Mouse (Mus musculus): ENCODE measurements around the gene Txnrd3.

Txnrd3 gene

DNA sequence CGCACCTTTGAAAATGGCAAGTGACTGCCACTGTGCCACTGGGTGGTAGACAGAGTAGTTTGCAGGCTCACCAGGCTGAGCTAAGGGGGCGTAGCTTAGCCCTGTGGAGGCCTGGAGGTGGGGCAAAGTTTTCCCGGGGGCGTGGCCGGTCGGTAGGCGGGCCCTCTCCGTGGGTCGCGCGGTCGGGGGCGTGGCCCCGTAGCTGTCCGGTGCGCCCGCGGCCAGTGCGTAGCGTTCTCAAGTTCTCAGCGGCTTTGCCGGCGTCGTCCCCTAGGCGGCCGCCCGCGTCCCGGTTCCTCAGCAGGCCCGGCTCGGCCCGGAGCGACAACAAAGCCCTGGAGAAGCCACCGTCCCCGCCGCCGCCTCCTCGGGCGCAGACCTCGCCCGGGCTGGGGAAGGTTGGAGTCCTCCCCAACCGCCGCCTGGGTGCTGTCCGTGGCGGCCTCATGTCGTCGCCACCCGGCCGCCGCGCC lies at the start of gene Txnrd3:
Gene Txnrd3 (plus strand): TSS at position 191 of the 473 bp plus-strand sequence.
- DNase-seq: peak; percentile 93 to 95

DNA sequence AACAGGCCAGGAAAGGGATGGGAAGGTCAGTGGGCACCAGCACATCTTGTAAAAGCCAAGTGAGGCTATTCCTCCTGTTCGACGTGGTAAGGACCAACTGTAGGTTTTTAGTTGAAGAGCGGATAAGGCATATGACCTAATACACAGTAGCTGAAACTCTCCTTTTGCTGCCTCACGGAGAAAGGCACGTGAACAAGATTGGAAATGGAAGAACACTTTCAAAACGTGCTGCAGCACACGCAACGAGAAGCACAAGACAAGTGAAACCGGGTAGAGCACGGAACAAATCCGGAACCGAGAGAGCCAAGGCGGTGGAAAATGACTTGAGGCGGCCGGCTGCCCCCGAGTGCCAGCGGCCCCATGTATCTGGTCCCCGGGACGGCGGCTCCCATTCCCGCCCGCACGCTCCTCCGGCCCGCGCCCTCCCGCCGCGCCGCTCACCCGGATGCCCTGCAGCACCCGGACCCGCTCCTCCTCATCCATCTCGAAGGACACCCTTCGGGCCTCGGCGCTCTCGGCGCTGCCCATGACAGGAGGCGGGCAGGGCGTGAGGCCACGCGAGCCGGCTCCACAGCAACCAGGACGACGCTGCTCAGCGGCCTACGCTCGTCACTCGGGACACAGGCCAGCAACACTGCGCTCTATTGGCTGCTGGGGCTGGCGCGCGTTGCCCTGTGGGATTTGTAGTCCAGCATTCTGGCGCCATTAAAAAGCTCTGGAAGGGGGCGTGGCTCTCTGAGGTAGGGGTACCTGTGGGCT lies 48.6 kb upstream of the Txnrd3 start, which contains the start of gene Chchd6:
Gene Chchd6 (minus strand): TSS at position 635 of the 759 bp plus-strand sequence.
- peak; percentile 93 for DNase-seq

DNA sequence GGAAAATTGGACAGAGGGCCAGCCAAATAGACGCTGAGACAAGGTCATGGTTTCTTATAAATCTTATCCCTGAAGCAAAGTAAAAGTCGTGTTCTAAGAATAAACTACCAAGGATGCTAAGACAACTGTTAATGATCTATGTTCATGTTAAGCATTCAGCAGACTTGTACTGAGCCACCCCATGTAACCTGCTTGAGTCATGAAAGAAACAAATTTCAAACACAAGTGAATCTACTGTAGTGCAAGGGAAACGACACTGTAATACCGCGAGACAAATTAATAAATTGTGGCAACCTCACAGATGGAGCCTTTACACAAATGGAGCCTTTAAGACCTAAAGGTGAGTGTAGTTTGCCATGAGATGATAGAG lies 48.0 kb upstream of the Txnrd3 start:
- no peak for DNase-seq

DNA sequence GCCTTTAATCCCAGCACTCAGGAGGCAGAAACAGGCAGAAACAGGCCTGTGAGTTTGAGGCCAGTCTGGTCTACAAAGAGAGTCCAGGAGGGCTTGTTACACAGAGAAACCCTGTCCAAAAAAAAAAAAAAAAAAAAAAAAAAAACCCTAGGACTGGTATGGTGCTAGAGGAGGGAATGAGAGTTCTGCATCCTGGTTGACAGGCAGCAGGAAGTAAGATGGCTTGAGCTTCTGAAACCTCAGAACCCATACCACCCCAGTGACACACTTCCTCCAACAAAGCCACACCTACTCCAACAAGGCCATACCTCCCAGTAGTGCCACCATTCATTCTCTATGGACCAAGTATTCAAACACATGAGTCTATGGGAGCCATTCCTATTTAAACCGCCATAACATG lies 47.3 kb upstream of the Txnrd3 start:
- no peak for DNase-seq

DNA sequence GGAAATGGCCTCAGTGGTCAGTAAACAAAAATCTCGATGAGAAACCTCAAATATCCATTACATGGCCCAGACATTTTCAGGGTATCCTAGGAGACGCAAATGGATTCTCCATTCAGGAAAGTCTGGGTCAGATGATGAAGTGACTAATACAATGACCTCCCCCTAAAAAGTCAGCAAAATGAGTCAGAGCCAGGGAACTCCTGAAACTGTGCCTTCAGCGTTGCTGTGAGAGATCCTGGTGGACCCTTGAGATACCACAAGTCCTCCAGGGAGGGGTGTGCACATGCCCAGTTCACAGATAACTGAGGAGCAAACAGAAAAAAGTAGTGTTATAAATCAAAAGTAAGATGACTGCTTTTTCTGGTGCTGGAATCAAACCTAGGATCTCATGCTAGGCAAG lies 37.7 kb upstream of the Txnrd3 start:
- DNase-seq: no peak

DNA sequence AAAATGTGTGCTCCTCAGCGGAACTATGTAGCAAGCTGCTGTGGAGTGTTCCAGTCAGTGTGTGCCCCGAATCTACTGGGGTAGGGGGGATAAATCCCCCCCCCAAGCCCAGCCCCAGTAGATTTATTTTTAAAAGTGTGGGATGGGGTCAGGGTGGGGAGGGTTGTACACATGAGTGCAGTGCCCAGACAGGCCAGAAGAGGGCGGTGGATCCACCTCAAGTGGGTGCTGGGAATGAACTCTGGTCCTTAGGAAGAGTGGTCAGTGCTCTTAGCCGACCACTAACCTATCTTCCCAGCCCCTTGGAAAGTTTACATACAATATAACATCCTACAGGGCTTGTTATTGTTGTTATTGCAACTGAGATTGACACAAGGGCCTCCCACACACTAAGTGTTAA lies 35.8 kb upstream of the Txnrd3 start:
- peak; percentile 48 to 52 for DNase-seq

DNA sequence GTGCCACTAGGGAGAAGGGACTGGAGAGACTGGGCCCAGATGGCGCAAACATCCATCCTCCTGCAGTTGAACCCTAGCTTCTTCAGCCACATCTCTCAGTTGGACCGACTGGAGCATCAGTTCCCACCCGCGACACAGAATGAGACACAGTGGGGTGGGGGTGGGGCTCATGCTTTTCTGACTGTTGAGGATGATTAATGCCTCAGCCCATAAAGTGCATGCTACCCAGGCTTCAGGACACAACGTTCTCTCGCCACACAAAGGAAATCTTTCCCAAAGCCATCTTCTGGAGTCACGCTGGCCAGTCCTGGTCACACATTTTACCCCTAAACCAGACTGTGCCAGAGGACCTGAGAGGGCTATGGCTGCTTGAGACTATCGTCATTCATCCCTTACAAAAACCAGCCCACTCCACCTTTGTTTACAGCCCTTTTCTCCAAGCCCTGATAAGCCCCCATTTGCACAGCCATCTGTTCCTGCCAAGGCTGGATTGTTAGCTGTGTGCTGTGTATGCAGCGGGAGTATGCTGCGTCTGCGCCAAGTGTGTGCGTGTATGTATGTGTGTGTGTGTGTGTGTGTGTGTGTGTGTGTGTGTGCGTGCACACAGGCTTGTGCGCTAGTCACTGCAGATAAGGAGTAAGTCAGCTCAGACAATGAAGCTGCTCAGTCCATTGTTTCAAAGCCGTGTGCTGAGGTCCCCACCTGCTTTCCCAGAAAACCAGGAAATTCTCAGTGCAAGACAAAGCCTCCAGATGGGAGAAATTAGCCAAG lies 30.3 kb upstream of the Txnrd3 start:
- DNase-seq: no peak

DNA sequence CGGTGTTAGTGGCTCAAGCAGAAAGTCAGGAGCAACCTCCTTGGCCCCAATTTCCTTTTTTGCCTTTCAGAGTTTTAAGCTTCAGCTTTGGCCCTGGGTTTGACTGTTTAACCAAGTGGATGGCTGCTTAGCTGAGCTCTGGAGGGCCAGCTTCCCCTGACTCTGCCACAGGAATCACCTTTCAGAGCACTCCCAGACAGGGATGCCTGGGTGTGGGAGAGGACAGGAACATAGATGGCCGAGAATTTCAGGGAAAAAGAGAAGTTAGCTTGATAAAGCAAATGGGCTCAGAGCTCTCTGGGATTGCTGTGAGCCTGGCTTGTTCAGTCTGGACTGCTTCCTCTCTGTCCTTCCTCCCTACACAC lies 29.7 kb upstream of the Txnrd3 start:
- no peak for DNase-seq

DNA sequence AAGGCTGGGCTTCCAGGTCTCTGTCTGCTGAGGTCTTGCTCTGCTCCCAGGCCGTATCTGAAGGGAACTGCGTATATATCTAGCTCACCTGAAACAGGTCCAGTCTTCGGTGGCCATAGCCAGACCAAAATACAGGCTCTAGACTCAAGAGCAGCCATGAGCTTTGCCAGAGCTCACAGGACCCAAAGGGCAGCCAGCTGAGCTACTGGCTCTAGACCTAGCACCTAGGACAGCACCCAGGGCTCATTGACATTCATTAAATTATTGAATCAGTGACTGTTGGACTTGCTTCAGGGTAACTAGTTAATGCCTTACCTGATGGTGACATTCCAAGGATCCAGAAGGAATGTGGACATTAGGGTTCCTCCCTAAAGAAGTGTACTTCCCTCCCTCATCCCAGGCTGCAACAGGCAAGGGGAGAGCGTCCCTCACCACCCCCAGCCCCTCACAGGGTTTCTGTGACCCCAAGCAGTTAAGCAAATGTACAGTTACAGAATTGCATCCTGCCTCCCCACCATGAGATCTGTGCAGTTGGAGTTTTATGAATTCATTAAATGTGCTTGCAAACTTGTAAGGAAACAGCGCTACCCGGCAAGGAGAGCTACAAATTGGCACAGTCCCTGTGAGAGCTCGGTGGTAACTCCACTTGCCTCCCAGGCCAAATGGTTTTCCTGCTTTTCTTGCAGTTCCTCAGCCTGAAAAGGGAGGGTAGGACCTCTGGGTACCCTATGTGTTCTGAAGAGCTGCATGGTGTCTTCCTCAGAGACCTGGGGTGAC lies 29.0 kb upstream of the Txnrd3 start:
- no peak for DNase-seq

DNA sequence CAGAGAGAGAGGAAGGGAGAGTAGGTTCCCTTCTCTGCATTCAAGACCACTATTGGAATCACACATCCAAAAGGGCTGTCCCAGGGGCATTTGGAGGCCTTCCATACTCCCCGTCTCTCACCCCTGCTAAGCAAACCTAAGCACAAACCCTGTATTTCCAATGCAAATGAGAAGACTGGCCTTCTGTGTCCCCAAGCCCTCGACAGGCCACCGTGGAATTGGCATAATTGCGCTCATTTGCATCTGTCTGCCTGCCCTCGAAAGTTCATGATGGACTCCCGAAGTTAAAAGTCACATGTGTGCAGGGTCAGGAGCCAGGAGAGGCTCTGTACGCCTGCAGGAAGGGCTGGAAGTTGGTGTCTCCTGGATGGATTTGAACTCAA lies 28.4 kb upstream of the Txnrd3 start:
- no peak for DNase-seq

DNA sequence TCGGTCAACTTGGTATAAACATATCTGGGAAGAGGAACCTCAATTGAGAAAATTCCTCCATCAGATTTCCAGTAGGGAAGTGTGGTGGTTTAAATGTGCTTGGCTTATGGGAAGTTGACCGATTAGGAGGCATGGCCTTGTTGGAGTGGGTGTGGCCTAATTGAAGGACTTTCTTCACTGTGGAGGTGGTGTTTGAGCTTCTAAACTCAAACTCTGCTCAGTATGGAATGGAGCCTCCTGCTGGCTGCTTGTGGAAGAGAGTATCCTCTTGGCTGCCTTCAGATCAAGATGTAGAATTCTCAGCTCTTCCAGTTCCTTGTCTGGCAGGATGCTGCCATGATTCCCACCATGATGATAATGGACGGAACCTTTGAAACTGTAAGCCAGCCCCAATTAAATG lies 21.1 kb upstream of the Txnrd3 start:
- DNase-seq: no peak

DNA sequence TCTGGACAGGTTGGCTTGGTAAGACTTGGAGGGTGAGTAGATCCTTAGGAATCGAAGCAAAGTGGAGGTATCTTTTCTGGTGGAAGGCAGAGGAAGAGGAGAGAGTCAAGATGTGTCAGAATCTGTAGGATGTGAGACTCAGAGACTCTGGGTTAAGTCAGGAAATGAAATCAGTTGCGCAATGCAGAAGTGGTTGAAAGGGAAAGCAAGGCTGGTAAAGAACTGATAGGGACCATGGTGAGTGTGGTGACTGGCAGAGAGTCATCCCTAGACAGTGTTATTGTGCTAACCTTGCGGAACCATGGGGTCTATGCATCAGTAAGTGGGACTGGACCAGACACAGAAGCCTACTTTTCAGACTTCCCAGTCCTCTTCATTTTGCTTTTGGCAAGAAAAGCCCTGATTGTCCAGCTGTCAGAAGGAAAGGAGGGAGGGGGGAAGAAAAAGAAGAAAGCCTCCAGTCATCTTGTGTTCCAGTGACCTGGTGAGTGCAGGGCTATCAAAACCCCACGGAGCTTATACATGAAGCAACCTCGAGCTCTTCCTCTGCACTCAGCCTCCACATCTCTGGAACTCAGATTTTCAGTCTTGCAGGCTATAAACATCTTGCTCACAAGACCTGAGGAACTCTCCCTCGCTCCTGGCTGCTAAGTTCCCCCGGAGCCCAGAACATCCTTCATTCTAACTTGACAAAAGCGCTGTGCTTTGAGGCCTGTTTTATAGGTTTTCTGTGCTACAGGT lies 15.6 kb upstream of the Txnrd3 start:
- no peak for DNase-seq

DNA sequence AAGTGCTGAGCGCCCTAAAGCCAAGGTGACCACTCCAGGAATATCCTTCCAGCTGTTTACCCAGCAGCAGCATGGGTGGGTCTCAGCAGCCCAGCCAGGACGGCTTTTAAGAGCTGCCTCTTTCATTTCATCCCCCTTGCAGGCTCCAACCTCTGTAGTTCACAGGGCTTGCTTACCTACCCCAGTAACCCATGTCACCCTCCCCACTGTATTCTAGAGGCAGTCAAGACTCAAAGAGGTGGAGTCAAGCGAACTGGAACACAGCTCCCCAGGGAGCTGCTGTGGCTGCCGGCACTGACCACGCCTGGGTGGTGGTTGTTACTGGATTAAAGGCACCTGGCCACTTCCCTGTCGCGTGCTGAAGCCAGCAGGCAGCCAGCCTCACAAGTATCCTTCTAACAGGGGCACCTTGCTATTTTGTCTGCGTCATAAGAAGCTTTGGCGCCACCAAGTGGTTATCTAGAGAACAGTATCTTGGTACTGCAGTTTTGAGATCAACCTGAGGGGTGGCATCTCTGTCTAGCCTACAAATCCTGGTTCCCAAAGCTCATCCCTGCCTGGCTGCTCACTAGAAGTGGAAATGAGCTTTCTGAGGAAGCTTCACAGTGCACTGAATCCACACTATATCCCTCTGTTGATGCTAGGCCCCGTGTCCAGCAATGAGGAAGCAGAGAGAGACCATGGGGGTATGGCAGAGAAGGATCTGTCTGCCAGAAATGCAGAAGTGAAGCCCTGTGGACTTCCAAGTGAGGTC lies 11.8 kb upstream of the Txnrd3 start:
- peak; percentile 84 to 86 for DNase-seq

DNA sequence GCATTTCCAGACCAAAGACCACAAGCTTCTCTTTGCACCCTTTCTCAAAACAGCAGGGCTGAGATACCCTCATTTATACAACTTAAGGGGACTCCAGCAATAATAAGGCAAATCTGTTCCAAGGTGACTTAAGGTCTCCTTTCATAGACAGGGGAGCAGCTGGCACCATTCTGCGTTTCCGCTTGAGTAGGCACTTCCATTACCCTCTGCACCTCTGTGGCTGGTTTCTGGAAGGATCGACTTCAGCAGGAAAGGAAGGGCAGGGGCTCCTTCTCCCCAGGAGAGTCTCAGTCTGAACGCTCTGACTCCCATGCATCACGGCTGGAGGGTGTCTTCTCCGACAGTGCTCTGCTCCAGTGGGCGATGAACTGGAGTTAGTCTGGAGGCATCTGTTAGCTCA lies 10.7 kb upstream of the Txnrd3 start:
- no peak for DNase-seq

DNA sequence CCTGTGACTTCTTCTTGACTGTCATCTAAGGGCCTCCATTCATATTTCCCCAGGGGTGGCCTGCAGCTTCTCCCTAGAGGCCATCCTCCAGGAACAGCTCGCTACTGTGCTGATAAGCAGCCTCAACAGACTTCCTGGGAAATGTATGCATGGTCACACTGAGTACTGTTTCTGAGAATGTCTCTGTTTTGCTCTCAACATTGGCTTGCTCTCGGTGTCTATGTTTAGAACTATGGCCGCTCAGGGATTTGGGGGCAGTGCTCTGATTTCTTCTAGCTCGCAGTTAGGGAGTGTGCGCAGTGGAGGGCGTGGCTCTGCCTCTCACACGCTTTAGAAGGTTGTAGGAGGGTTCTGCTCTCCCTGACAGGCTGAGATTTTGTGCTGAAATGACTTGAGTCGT lies 9.4 kb upstream of the Txnrd3 start:
- no peak for DNase-seq

DNA sequence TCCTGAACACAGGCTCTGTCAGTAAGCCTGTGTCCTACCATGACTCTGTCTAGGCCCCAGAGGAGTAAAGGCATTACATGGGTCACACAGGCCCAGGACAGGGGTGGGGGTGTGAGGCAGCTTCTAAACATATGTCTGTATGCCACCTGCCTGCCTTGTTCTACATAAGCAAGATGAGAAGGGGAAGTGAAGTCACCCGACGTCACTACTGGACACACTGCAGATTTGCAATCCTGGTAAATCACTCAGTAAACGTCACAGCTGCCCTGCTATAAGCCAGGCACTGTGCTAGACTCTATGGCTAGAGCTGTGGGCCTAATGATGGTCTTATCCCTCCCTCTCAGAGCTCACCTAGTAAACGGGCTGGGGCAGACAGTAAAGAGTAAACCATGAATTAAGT lies 5.8 kb upstream of the Txnrd3 start:
- no peak for DNase-seq

DNA sequence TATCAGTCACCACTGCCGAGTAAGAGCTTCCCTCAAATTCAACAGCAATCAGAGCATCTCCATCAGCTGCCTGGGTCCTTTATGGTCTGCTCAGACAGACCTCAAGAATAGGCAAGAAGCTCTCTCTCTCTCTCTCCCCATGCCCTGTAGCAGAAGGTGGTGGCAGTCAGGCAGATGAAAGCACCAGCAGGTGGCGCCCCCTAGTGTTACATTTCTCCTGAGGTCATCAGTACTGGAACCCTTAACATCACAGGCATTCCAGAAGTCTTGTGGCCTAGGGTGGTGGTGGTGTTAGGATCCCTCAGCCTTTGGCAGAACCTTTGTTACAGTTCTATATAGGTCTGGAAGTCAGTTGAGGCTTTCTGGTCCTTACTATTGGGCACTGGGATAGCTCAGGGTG lies 4.8 kb upstream of the Txnrd3 start:
- peak; percentile 77 to 79 for DNase-seq

DNA sequence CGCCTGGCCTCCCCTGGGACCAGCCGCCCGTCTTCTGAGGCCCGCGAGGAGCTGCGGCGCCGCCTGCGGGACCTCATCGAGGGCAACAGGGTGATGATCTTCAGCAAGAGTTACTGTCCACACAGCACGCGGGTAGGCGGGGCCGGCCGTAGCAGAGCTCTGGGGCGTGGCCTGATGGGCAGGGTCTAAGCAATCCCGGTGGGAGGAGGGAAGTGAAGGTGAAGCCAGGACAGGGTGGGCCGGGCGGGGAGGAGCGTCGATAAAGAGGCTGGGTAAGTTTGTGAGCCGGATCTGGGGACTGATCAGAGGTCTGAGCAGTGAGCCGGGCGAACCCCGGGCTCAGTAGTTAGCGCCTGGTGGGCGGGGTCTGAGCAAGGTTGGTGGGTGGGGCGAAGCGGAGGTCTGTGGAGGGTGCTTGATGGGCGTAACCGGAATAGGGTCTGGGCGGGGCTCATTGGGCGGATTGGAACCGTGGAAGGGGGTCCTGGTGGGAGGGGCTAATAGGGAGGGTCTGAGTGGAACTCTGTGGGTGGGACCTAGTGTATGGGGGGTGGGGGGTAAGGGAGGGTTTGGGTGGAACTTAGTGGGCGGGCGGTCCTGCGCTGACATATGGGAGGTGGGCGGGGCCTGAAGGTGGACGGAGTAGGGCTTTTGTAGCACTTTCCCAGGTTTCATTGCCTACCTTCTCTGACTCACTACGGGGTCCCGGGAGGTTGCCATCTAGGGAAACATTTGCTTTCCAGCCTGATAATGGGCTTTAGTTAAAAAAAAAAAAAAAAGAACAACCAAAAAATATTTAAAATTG lies 685 bp downstream of the Txnrd3 start:
- peak; percentile 96 to 97 for DNase-seq

DNA sequence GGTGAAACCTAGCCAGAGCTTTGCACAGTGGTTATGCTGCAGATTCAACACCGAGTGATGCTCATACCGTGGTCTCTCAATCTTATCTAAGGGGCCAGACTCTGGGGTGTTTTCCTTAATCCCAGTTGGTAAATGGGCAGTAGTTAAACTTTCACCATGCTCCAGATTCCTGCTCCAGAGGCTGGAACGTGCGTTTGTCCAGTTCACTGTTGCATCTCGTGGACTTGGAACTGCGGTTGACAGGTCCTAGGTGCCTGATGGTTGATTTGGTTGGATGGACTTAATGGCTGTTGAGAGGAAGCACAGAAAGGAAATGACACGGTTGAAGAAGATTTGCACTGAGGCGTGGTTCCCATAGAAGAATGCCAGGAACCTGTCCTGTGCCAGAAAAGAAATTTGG lies 6.1 kb downstream of the Txnrd3 start:
- peak in 1 of 2 experiments; percentile 14 for DNase-seq

DNA sequence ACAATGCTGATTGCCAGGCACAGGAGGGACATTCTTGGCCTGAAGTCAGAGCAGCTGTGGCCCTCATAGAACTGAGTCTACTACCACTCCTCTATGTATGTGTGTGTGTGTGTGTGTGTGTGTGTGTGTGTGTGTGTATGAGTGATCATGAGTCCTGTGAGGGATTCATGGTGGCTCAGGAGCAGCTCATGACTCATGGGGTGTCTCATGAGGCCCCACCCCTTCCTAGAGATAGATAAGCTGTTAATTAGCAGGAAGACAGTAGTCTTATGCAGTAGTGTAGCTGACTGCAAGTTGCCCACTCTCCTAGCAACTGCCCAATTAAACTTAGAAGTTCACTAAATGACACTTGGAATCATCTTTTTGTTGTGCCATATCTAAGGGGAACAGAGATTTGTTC lies 8.0 kb downstream of the Txnrd3 start:
- no peak for DNase-seq

DNA sequence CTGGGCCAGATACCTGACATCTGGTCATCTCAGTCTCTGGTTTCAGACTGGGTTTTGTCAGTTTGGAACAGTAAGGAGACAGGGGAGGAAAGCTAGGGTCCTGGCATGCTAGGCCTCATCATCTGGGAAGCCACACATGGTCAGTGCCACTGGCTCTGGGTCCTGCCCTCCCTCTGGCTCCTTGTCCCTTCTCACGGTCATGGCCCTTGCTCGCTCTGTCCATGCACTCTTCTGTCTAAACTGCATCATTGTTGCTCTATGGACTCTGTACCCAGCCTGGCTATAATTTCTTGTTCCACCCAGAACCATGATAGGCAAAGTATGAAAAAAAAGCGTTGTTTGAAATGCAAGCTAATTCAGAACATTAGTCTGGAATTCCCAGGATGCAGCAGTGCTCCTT lies 11.2 kb downstream of the Txnrd3 start:
- no peak for DNase-seq

Measured in B cell, adult 2 months (primary cell).